Mouse (Mus musculus): ENCODE measurements around the gene Plekhg5.

GRCm38 (mm10) chr4:152128784-152129183 is 56.5 kb downstream of the Plekhg5 start:
- TF ChIP-seq POLR2A (IDR thresholded peaks at IDR 0.05; ENCODE audit: low read depth, low read length) (no peak), CTCF (conservative IDR thresholded peaks at IDR 0.05; ENCODE audit: insufficient read depth, insufficient read length, low read depth, low read length) (no peak)

Data from kidney, adult 2 months (tissue).